Mouse (Mus musculus) activated CD4-positive, CD25-positive, alpha-beta regulatory T cell, adult 4 months (primary cell): ENCODE measurements around the gene Gzmc. TPM values are rescaled to one million over a fixed set of nuclear protein-coding genes. Genes with fewer than 3 reads are reported as not detected.
"Not testable (repeated sequence)": the region's sequence is repeated elsewhere in the genome, so short reads cannot be mapped to it uniquely, and the experiment has no call there.

Source experiments
- ATAC-seq: one replicate; pipeline ENCODE4 v1.8.0; 2017
- polyA plus RNA-seq, 2 experiments: library from polyadenylated mRNA; unstranded; fragments of 100-300 nt; shearing (Covaris generic); gene quantifications; one replicate each; pipeline ENCODE4 v1.2.1; 2017

Gzmc gene
- 10 to 100 TPM in 1 of 2 experiments, 1 to 10 TPM in 1; 6.0 to 10.5 TPM for polyA plus RNA-seq

DNA sequence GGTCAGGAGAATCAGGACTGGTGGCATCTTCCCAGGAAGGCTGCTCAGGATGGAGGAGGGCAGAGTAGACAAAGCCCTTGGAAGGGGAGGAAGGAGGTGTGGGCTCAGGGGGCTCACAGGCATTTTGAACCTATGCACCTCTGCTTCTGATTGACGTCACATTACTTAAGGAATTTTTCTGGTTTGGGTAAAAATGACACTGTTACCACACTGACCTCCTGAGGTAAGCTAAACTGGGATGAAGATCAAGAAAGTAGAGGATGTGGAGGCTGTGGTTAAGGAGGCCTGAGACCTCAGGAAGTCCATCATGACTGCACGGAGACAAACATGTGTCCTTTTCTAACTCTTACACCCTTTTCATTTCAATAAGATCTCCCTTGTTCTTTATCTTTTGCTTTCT is at the start of gene Gzmc:
Gene Gzmc (minus strand): TSS at position 101 of the 400 bp plus-strand sequence.
- no peak for ATAC-seq

DNA sequence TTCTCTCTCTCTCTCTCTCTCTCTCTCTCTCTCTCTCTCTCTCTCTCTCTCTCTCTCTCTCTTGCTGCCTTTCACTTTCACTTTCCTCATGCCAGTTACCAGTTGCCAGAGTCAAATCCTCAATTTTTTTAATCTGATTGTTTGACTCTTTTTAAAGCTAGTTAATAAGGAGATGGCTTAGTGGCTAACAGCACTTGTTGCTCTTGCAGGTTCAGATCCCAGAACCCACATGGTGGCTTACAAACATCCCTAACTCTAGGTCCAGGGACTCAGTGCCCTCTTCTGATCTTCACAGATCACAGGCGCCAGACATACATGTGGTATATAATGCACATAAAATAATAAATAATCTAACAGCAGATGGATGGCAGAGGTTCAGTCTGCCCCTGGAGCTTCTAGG is 49.4 kb upstream of the Gzmc start:
- ATAC-seq, result peak; percentile 4

GRCm38 (mm10) chr14:56281090-56281489 is 46.6 kb upstream of the Gzmc start:
- no peak for ATAC-seq

- ATAC-seq, result not testable (repeated sequence)
Measured at GRCm38 (mm10) chr14:56278691-56279090, 44.2 kb upstream of the Gzmc start.

- ATAC-seq, result peak; percentile 56
Measured at GRCm38 (mm10) chr14:56276096-56276495, 41.6 kb upstream of the Gzmc start.

- ATAC-seq, result no peak
Measured at GRCm38 (mm10) chr14:56266109-56266508, 31.7 kb upstream of the Gzmc start.

DNA sequence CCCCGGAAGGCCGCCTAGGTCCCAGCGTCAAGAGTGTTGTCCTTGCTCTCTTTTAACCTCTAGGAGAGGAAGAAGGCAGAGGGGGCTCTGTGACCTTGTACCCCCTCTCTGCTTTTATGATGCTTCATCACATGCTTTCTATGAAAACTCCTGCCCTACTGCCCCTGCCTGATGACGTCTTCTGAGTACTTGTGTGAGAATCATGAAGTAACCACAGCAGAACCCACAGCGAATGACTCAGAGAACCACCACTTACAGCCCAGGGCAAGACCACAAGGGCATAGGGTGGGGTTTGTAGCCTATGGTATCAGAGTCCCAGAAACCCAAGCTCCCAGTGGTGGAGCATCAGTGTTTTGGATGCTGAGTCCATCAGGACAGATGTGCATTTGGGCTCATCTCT is 27.7 kb upstream of the Gzmc start, which contains the start of gene Gzmb:
Gene Gzmb (minus strand): TSS at position 108 of the 400 bp plus-strand sequence.
- peak; percentile 90 for ATAC-seq

DNA sequence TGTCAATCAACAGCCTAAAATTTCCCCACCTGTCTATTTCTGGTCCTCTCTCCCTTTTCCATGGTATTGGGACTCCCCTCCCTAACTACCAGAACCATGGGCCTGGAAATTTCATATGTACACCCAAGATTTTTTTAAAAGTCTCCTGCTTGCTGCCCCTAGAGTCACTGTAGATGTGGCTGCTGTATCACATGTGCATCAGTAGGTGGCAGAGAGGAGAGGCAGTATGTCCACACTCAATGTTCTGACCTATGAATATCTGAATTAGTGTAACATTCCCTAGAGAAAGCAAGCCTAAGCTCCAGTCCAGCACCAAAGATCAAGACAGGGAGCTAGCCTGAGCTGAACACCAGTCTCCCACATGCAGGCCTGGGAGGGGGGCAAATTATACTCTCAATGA is 6.0 kb upstream of the Gzmc start:
- peak; percentile 77 for ATAC-seq

GRCm38 (mm10) chr14:56211317-56211716 is 23.1 kb downstream of the Gzmc start, which contains the start of gene Gzmf:
Gene Gzmf, minus strand, starts transcription at chr14:56211417.
- no peak for ATAC-seq

DNA sequence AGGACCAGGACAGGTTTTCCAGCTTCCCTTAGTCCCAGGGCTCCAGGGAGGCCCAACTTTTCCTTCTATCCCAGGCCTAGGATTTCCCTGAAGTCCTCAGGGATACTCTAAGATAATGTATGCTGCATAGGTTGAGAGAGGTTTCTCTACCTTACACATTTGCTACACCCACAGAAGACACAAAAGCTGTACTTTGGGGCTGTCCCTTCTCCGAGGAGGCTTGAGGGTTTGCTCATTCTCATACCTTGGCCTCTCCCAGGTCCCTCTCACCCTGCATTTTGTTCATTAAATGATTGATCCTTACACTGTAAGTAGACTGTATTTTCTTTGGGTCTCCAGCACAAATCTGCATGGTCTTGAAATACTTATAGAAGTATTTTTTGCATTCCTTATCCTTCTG is 28.8 kb downstream of the Gzmc start:
- peak; percentile 80 for ATAC-seq

- peak; percentile 76 for ATAC-seq
Measured at GRCm38 (mm10) chr14:56205021-56205420, 29.4 kb downstream of the Gzmc start.

- peak; percentile 24 for ATAC-seq
Measured at GRCm38 (mm10) chr14:56203975-56204374, 30.5 kb downstream of the Gzmc start.

DNA sequence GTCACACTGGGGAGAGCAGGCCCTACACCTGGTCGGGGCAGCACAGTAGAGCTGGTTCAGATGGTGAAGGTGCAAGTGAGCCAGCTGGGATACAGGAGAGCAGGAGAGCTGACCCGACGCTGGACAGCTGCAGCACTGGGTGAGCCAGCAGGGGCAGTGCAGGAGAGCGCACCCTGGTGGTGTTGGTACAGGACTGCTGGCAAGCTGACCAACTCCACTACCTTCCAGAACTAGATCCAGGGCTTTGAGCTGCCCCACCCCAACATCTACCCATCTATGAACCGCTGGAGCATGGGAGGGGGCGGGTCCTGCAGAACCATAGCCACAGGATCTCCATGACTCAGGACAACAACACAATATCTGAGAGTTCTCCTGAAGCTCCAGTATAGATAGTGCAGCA is 47.5 kb downstream of the Gzmc start:
- ATAC-seq, result no peak

GRCm38 (mm10) chr14:56186521-56186920 is 47.9 kb downstream of the Gzmc start:
- no peak for ATAC-seq

Other genes with a start within 250 kb of the Gzmc start
- not detected for gene Mcpt1, start 216.7 kb downstream of the Gzmc start, polyA plus RNA-seq
- gene Mcpt9, start 204.2 kb downstream of the Gzmc start, polyA plus RNA-seq, result not detected
- gene Mcpt2, start 192.6 kb downstream of the Gzmc start, polyA plus RNA-seq, result not detected
- not detected for gene Mcpt4, start 172.3 kb downstream of the Gzmc start, polyA plus RNA-seq
- gene Mcpt8, start 149.4 kb downstream of the Gzmc start, polyA plus RNA-seq, result not detected
- gene Ctsg, start 132.1 kb downstream of the Gzmc start, polyA plus RNA-seq, result not detected
- not detected for gene Gzme, start 114.0 kb downstream of the Gzmc start, polyA plus RNA-seq
- not detected for gene Gzmd, start 102.0 kb downstream of the Gzmc start, polyA plus RNA-seq
- gene Gzmg, start 75.1 kb downstream of the Gzmc start, polyA plus RNA-seq, result not detected
- not detected for gene Gzmn, start 60.1 kb downstream of the Gzmc start, polyA plus RNA-seq
- under 1 TPM in 1 of 2 experiments, not detected in 1; 0.96 TPM for gene Gzmf, start 23.2 kb downstream of the Gzmc start, polyA plus RNA-seq
- gene Gzmb, start 27.6 kb upstream of the Gzmc start, polyA plus RNA-seq, result 100 to 1,000 TPM; 142 to 148 TPM
- not detected for gene Atp12a, start 130.4 kb upstream of the Gzmc start, polyA plus RNA-seq
- under 1 TPM in 1 of 2 experiments, not detected in 1; 0.21 TPM for gene Rnf17, start 167.9 kb upstream of the Gzmc start, polyA plus RNA-seq